Mouse (Mus musculus): ENCODE results near the gene Elmo1.

Gene Elmo1

DNA sequence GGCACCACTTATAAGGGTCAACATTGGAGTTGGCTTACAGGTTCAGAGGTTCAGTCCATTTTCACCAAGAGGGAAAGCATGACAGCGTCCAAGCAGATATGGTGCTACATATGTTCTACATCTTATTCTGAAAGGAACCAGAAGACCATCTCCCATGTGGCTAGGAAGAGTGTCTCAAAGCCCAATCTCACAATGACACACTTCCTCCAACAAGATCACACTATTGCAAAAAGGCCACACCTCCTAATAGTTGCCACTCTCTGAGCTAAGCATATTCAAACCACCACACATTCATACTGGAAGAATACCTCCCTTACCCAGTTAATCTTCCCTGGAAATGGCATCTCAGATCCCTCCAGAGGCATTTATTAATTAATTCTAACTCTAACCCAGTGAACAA is 66.7 kb downstream of the Elmo1 start:
- DNase-seq (ENCODE audit: extremely low spot score, low spot score): no peak

DNA sequence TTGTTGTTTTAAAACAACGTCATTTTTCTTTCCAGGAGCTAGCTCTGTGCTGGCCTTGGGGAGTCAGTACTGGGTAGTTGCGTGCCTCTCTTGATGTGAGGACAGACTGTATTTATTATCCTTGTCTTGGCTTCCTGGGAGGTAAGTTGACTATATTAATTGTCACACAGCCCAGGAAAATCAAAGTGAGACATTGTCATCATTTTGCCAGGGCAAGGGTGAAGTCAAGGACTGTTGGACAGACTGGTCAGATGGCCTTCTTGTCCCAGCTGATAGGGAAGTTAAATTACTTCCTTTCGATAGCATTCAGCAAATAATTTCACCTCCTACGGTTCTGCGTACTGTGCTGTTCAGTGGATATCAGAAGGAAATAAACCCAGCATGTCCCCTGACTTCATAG is 67.1 kb downstream of the Elmo1 start:
- no peak for DNase-seq (ENCODE audit: extremely low spot score, low spot score)

DNA sequence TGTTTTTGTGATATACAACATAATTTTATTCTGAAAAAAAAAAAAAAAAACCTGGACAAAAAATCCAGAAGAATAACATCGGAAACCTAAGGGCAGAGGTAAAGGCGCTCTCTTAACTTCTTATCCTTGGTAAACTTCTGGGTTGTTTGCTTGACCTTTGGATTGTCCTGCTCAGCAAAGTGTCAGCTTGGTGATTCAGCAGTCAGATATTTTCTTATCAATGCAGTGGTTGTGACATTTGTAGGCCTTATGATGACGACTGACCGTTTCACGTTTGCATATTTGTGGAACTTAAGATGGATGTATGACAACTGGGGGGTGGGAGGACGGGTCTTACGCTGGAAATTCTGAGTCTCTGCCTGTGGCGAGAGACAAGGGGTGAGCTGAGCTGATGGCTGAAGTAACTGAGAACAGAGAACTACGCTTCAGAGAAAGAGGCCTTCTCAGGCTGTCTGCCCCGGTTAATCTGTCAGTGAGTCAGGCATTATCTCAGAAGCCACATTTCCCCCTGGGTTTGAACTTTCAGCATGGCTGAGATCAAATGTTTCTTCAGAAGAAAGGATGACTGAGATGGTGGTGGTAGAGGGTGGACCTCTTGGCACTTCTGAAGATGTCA is 73.1 kb downstream of the Elmo1 start:
- DNase-seq (ENCODE audit: extremely low spot score, low spot score): no peak

GRCm38 (mm10) chr13:20164837-20165236 is 74.4 kb downstream of the Elmo1 start:
- DNase-seq (ENCODE audit: extremely low spot score, low spot score): no peak

- no peak for DNase-seq (ENCODE audit: extremely low spot score, low spot score)
Observed at GRCm38 (mm10) chr13:20173987-20174654, 83.7 kb downstream of the Elmo1 start.

DNA sequence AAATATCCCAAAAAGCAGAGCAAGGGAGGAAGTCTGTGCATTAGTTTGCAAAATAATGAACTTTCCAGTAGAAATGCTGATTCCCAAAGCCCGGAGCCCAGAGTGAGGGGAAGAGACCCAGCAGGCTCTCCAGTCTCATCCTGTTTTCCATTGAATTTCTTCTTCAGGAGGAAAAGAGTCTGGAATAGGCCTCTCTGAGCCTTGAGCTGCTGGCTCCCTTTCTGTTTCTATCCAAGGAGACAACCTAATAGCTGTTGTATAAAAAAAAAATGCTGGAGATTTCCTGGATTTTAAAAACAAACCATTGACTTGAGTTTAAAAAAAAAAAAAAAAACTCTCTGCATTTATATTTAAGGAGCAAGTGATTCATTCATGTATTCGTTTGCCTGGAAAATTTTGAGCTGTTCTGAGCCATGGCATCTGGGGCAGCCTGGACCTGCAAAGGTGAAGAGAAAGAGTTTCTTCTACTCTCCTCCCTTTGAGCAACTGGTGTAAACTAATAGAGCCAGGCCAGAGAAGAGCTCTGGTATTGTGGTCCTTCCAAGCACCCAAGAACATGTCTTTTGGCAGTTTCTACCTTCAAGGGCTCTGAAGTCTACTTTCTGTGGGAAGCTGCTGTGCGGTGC is 84.4 kb downstream of the Elmo1 start:
- DNase-seq (ENCODE audit: extremely low spot score, low spot score): no peak

DNA sequence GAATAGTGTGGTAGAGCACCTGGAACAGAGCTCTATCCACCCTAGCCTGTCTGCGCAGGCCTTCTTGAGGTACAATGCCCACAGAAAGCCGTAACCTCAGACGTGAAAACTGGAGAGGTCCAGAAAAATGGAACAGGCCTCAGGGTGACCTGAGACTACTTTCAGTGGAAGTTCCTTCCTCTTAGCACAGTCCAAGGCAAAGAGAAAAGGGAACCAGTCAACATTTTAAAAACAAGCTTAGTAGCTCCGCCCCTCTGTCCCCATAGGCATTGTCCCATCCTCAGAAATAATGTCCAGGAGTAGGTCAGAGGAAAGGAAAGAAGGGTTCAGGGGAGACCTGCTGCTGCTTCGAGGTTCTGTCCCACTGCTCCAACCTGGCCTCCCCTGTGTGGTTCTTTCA is 90.3 kb downstream of the Elmo1 start:
- DNase-seq (ENCODE audit: extremely low spot score, low spot score): no peak

DNA sequence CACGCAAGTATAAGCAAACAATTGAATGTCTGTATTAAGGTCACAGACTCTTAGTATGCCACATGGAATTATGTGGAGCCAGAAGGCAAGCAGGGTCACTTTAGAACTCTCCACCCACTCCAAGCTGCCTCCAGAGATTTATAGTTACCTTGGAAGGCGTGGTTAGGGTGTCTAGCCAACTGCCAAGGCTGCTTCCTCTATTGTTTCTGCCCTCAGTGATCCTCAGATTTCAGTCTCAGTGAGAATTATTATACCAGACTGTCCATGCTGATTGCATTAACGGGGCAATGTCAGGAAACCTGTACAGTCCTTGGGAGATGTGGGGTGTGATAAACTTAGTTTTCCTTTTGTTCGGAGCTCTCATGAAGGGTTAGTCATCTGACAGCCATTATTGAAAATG is 90.9 kb downstream of the Elmo1 start:
- DNase-seq (ENCODE audit: extremely low spot score, low spot score): no peak

GRCm38 (mm10) chr13:20182239-20182825 is 91.9 kb downstream of the Elmo1 start:
- DNase-seq (ENCODE audit: extremely low spot score, low spot score): no peak

DNA sequence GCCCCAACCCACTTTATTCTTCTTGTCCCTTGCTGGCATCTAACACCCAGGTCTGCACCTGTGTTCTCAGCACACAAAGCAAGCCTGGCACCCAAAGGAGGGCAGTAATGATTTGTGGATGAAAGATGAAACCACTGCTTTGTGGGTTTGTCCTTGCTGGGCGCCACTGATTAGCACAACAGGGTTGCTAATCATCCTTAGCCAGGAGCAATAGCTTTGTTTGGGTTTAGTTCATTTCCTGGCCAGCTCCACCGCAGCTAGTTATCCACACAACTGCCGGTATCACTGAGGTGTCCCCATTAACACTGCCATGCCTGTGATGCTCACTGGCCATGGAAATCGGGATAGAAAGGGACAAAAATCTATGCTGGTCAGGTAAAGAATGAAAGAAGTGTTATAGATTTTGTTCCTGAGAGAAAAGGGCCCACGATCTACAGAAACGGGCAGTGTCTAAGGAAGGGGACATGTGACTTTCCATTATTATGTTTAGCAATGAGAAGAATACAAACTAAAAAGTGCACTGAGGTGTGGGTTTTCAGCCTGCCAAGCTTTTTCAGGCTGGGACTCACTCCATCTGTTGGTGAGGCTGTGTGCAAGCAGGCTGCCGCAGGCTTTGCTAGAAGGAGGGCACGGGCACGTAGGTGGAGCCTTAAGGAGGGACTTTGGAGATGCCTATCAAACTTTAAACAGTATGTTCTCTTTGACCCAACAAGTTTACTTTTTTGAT is 93.3 kb downstream of the Elmo1 start:
- DNase-seq (ENCODE audit: extremely low spot score, low spot score): no peak

DNA sequence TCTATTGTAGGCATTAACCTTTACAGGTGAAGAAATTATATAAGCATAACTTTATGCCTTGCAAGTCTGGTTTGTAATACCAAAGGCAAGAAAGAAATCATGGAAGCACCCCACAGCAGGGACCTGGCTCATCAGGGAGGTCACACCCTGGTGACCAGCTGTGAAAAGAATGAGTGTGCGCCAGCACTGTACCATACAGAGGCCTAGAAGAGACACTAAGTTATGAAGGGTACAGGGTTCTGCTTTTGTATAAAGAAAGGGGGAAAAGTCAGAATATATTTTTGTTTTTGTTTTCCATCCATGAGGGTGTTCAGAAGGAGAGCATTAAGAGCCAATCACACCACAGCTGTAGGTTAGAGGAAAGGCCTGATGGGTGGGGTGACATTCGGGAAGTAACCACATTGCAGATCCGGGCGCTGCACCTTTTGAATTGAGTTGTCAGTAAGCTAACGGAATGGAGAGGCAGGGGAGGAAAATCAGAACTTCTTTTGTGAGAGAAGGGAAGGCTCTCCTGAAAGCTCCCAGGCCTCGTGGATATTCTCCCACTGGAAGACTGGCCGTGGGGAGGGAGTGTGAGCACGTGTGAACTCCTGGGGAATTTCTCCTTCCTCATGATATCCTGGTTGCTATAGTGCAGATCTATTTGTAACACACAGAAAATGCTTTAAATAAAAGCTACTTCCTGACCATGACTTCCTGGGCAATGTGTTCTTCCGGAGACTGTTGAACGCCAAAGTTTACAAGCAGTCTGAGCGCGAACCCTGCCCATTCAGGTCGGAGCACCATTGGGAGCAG is 94.0 kb downstream of the Elmo1 start:
- DNase-seq (ENCODE audit: extremely low spot score, low spot score): no peak

GRCm38 (mm10) chr13:20185034-20185846 is 94.8 kb downstream of the Elmo1 start:
- no peak for DNase-seq (ENCODE audit: extremely low spot score, low spot score)

DNA sequence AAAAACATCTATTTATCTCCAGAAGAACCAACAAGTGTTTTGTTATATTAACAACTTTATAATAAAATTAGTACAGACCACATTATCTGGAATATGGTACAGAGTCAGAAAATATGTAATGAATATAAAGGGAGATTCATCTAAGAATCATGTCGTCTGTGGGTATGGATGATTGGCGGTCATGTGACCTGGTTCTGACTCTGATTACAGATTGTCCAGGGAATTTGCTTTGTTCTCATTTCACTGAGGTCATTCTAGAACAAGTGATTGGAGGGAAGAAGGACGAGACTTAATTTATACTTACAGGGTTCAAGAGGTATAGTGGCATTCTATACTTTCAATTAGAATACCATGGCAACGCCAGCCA is 95.4 kb downstream of the Elmo1 start:
- no peak for DNase-seq (ENCODE audit: extremely low spot score, low spot score)

GRCm38 (mm10) chr13:20187647-20188046 is 97.3 kb downstream of the Elmo1 start:
- DNase-seq (ENCODE audit: extremely low spot score, low spot score): no peak

DNA sequence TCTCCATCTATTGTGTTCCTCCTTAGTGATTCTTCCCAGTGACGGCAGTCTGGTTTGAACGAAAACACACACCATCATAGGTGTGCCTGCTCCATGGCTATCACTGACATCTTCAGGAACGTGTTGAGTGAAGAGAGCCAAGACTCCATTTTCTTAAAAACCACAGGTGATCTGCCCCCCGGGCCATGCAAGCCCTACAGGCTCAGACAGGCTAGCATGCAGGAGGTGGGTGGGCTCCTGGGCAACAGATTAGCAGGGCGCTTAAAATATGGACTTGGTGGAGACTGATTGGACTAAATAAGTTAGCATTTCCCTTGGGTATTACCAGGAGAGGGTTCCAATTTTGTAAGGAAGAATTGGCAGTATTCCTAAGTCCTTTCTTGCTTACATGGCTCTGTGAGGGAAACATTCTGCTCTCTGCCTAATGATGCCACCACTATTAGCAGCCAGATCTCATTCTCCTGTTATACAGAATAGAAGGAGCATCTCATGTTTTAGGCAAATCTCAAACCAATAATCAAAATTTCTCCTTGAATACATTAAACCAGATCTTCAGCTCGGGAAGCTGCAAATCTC is 101.7 kb downstream of the Elmo1 start:
- DNase-seq (ENCODE audit: extremely low spot score, low spot score): no peak

- no peak for DNase-seq (ENCODE audit: extremely low spot score, low spot score)
Observed at GRCm38 (mm10) chr13:20200582-20200981, 110.2 kb downstream of the Elmo1 start.

- DNase-seq (ENCODE audit: extremely low spot score, low spot score): no peak
Observed at GRCm38 (mm10) chr13:20202617-20203016, 112.2 kb downstream of the Elmo1 start.

- no peak for DNase-seq (ENCODE audit: extremely low spot score, low spot score)
Observed at GRCm38 (mm10) chr13:20204165-20204564, 113.8 kb downstream of the Elmo1 start.

GRCm38 (mm10) chr13:20205007-20205745 is 114.8 kb downstream of the Elmo1 start:
- no peak for DNase-seq (ENCODE audit: extremely low spot score, low spot score)

Measured in neural tube, embryonic 10.5 days (tissue).